Mouse (Mus musculus) lung, adult 2 months (tissue): ENCODE data around the gene 4930430F08Rik.

ENCODE experiments used
- CTCF ChIP-seq: fragments of 200-500 bp; IDR thresholded peaks from 2 replicates; pipeline ENCODE4 v1.5.1; 2011; ENCODE audit warnings: mild to moderate bottlenecking, low read length, control low read depth; ENCODE audit not compliant: insufficient read depth
- POLR2A ChIP-seq: fragments of 200-500 bp; IDR thresholded peaks from 2 replicates; pipeline ENCODE4 v1.6.1; 2011; ENCODE audit warnings: low read depth, mild to moderate bottlenecking, control low read depth, low read length, borderline replicate concordance; ENCODE audit errors: extremely low read depth

GRCm38 (mm10) chr10:100564112-100564511 is 26.1 kb downstream of the 4930430F08Rik start:
- TF ChIP-seq CTCF (no peak), POLR2A (no peak)
